Mouse (Mus musculus): ENCODE data around the gene Efcab6. TPM values are rescaled to one million over a fixed set of nuclear protein-coding genes. Genes with fewer than 3 reads are reported as not detected.

Efcab6 gene
- total and polyA plus RNA-seq, 3 experiments: not detected

GRCm38 (mm10) chr15:83925338-83925737, 139.8 kb downstream of the Efcab6 start:
- Histone ChIP-seq H3K27me3 (ENCODE audit: control insufficient read depth in 1 of 2, insufficient read depth in 2 of 2, low read length in 2 of 2) (no peaks in the 10 kb centered on the region), H3K79me2 (ENCODE audit: control insufficient read depth, insufficient read depth, low read length, poor library complexity) (no peaks in the 10 kb centered on the region), H3K27ac (ENCODE audit: control insufficient read depth, low read depth, low read length) (no peak overlapping the region), H3K9ac (ENCODE audit: control insufficient read depth, low read depth, low read length, poor library complexity, severe bottlenecking) (no peak overlapping the region), H3K4me3 (ENCODE audit: control insufficient read depth in 1 of 2, insufficient read depth in 1 of 2, low read depth in 2 of 2, low read length in 2 of 2) (no peak overlapping the region), H3K36me3 (ENCODE audit: control insufficient read depth in 1 of 2, insufficient read depth in 2 of 2, low read length in 2 of 2) (no peaks in the 10 kb centered on the region), H3K9me3 (replicated peaks; ENCODE audit: insufficient read depth, low read length) (no peaks in the 10 kb centered on the region), H3K4me1 (ENCODE audit: control insufficient read depth in 1 of 2, insufficient read depth in 2 of 2, low read length in 2 of 2) (no peaks in the 10 kb centered on the region)
- no peak for TF ChIP-seq HCFC1 (IDR thresholded peaks at IDR 0.05; ENCODE audit: low read depth, low read length)
- no peak for TF ChIP-seq MAFK (IDR thresholded peaks at IDR 0.05; ENCODE audit: borderline replicate concordance, low read depth, low read length)
- no peak for TF ChIP-seq KAT2A (conservative IDR thresholded peaks at IDR 0.05; ENCODE audit: low read depth, low read length)
- no peak for TF ChIP-seq ZKSCAN1 (IDR thresholded peaks at IDR 0.05; ENCODE audit: low read depth, low read length)
- no peak for TF ChIP-seq ELF1 (IDR thresholded peaks at IDR 0.05; ENCODE audit: low read depth, low read length)
- TF ChIP-seq POLR2AphosphoS5 (IDR thresholded peaks at IDR 0.05; ENCODE audit: borderline replicate concordance, low read depth, low read length): no peak
- TF ChIP-seq CHD1 (IDR thresholded peaks at IDR 0.05; ENCODE audit: low read depth, low read length): no peak
- no peak for TF ChIP-seq POLR2A (IDR thresholded peaks at IDR 0.05; ENCODE audit: control insufficient read depth in 1 of 2, insufficient read depth in 1 of 2, low read depth in 1 of 2, low read length in 2 of 2, poor library complexity in 1 of 2)
- TF ChIP-seq TCF12 (IDR thresholded peaks at IDR 0.05; ENCODE audit: low read depth, low read length): no peak
- no peak for TF ChIP-seq RCOR1 (IDR thresholded peaks at IDR 0.05; ENCODE audit: low read depth, low read length)
- TF ChIP-seq GABPA (IDR thresholded peaks at IDR 0.05; ENCODE audit: low read depth, low read length): no peak
- no peak for TF ChIP-seq UBTF (IDR thresholded peaks at IDR 0.05; ENCODE audit: borderline replicate concordance, insufficient read depth, low read depth, low read length)
- no peak for TF ChIP-seq CHD2 (IDR thresholded peaks at IDR 0.05; ENCODE audit: low read length)
- no peak for TF ChIP-seq SIN3A (IDR thresholded peaks at IDR 0.05; ENCODE audit: low read length)
- DNase-seq (ENCODE audit: low read depth, low spot score): no peak

GRCm38 (mm10) chr15:83924656-83925055, 140.5 kb downstream of the Efcab6 start:
- no peaks in the 10 kb centered on the region for H3K36me3 ChIP-seq (ENCODE audit: control insufficient read depth in 1 of 2, insufficient read depth in 2 of 2, low read length in 2 of 2)
- no peaks in the 10 kb centered on the region for H3K4me1 ChIP-seq (ENCODE audit: control insufficient read depth in 1 of 2, insufficient read depth in 2 of 2, low read length in 2 of 2)
- no peaks in the 10 kb centered on the region for H3K79me2 ChIP-seq (ENCODE audit: control insufficient read depth, insufficient read depth, low read length, poor library complexity)
- no peak for TF ChIP-seq MAX (IDR thresholded peaks at IDR 0.05; ENCODE audit: low read length)
- no peak for TF ChIP-seq KAT2A (conservative IDR thresholded peaks at IDR 0.05; ENCODE audit: low read depth, low read length)
- TF ChIP-seq CHD2 (IDR thresholded peaks at IDR 0.05; ENCODE audit: low read length): no peak
- no peak for TF ChIP-seq ETS1 (IDR thresholded peaks at IDR 0.05; ENCODE audit: low read depth, low read length)
- no peak for TF ChIP-seq E2F4 (IDR thresholded peaks at IDR 0.05; ENCODE audit: borderline replicate concordance, low read depth, low read length)
- no peak for TF ChIP-seq POLR2AphosphoS2 (IDR thresholded peaks at IDR 0.05; ENCODE audit: low read length)
- no peak for TF ChIP-seq UBTF (IDR thresholded peaks at IDR 0.05; ENCODE audit: borderline replicate concordance, insufficient read depth, low read depth, low read length)
- TF ChIP-seq USF2 (IDR thresholded peaks at IDR 0.05; ENCODE audit: borderline replicate concordance in 1 of 2, insufficient read depth in 1 of 2, low read depth in 1 of 2, low read length in 2 of 2): no peak
- TF ChIP-seq ZKSCAN1 (IDR thresholded peaks at IDR 0.05; ENCODE audit: low read depth, low read length): no peak
- TF ChIP-seq RCOR1 (IDR thresholded peaks at IDR 0.05; ENCODE audit: low read depth, low read length): no peak
- peak; percentile 4 for DNase-seq (ENCODE audit: low read depth, low spot score)
- no peaks in the 10 kb centered on the region for H3K9me3 ChIP-seq (replicated peaks; ENCODE audit: insufficient read depth, low read length)
- no peak overlapping the region for H3K4me3 ChIP-seq (ENCODE audit: control insufficient read depth in 1 of 2, insufficient read depth in 1 of 2, low read depth in 2 of 2, low read length in 2 of 2)
- H3K27ac ChIP-seq (ENCODE audit: control insufficient read depth, low read depth, low read length): no peak overlapping the region
- H3K27me3 ChIP-seq (ENCODE audit: control insufficient read depth in 1 of 2, insufficient read depth in 2 of 2, low read length in 2 of 2): no peaks in the 10 kb centered on the region
- no peak overlapping the region for H3K9ac ChIP-seq (ENCODE audit: control insufficient read depth, low read depth, low read length, poor library complexity, severe bottlenecking)
